Mouse (Mus musculus) erythroblast, embryonic 14.5 days (primary cell): Measurements from ENCODE around the gene Gm8011. TPM values are rescaled to one million over a fixed set of nuclear protein-coding genes. Genes with fewer than 3 reads are reported as not detected.
"Not testable (repeated sequence)": the region's sequence is repeated elsewhere in the genome, so short reads cannot be mapped to it uniquely, and the experiment has no call there.

Experiments used
- H3K27me3 ChIP-seq: 2 replicates; pipeline ENCODE4 v1.6.1; 2012; ENCODE audit warnings: inconsistent platforms; ENCODE audit not compliant: control insufficient read depth
- H3K36me3 ChIP-seq: 2 replicates; pipeline ENCODE4 v1.6.1; 2012; ENCODE audit warnings: mild to moderate bottlenecking, inconsistent platforms; ENCODE audit not compliant: control insufficient read depth
- H3K4me1 ChIP-seq: 2 replicates; pipeline ENCODE4 v1.6.1; 2012; ENCODE audit warnings: inconsistent platforms; ENCODE audit not compliant: control insufficient read depth
- H3K4me3 ChIP-seq: replicated peaks from 2 replicates; pipeline ENCODE3; 2012; ENCODE audit warnings: moderate library complexity, mild to moderate bottlenecking, inconsistent platforms
- H3K9me3 ChIP-seq: 2 replicates; pipeline ENCODE4 v1.6.1; 2012; ENCODE audit warnings: low read length, inconsistent platforms, mixed read lengths; ENCODE audit not compliant: control insufficient read depth
- polyA plus RNA-seq: library from polyadenylated mRNA; stranded (reverse); fragments of >175 nt; gene quantifications from 2 replicates; pipeline ENCODE4 v1.2.3, GENCODE M21; 2012

The Gm8011 gene
- not detected in 2 replicates for polyA plus RNA-seq

DNA sequence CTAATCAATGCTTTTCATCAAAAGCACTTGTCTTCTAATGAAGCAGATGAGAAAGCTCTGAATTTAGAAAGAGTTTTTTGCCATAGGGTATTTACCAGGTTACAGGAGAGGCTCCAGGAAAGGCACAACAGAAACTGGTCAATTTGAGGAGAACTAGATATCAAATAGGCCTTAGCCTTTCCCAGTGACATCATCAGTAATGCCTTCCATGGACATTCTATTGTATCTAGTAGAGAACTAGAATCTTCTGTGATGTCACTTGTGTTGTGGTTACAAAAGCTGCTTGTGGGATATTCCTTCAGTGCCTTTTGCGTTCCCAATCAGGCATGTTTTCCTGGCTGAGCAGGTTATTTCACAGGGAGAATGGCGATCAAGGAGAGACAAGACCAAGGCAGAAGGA is at the start of gene Gm8011:
TSS of gene Gm8011 (plus strand) at position 301 of the 400 bp plus-strand sequence.
- not testable (repeated sequence) for H3K4me3 ChIP-seq, H3K27me3 ChIP-seq, H3K9me3 ChIP-seq

DNA sequence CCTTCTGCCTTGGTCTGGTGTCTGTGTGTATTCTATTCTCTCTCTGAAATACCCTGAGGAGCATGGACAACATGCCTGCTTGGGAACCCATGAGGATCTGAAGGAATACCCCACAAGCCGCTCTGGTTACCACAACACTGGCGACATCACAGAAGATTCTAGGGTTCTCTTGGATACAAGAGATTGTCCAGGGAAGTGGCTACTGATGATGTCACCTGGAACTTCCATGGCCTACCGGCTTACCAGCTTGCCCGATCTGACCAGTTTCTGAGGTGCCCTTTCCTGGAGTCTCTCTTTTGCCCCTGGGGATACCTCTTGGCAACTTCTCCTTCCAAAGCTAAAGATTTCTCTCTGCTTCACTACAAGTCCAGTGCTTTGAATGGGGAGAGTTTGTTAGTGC is 24.1 kb upstream of the Gm8011 start, which contains the start of gene Gm8005:
TSS of gene Gm8005 (minus strand) at position 101 of the 400 bp plus-strand sequence.
- not testable (repeated sequence) for H3K27me3 ChIP-seq, H3K9me3 ChIP-seq

More for the DNA sequence above, at the start of gene Gm8011:
- H3K4me1 ChIP-seq, H3K36me3 ChIP-seq: not testable (repeated sequence)

DNA sequence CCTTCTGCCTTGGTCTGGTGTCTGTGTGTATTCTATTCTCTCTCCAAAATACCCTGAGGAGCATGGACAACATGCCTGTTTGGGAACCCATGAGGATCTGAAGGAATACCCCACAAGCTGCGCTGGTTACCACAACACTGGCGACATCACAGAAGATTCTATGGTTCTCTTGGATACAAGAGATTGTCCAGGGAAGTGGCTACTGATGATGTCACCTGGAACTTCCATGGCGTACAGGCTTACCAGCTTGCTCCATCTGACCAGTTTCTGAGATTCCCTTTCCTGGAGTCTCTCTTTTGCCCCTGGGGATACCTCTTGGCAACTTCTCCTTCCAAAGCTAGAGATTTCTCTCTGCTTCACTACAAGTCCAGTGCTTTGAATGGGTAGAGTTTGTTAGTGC is 38.6 kb downstream of the Gm8011 start, which contains the start of gene Gm8020:
TSS of gene Gm8020 (minus strand) at position 101 of the 400 bp plus-strand sequence.
- H3K9me3 ChIP-seq, H3K36me3 ChIP-seq, H3K4me1 ChIP-seq, H3K27me3 ChIP-seq, H3K4me3 ChIP-seq: not testable (repeated sequence)

More for the DNA sequence above, 24.1 kb upstream of the Gm8011 start, which contains the start of gene Gm8005:
- not testable (repeated sequence) for H3K36me3 ChIP-seq, H3K4me3 ChIP-seq, H3K4me1 ChIP-seq

Other genes with a start within 250 kb of the Gm8011 start
- not detected in 2 replicates for gene Gm17026, start 203.8 kb upstream of the Gm8011 start, polyA plus RNA-seq
- gene Gm9611, start 166.5 kb upstream of the Gm8011 start, polyA plus RNA-seq: not detected in 2 replicates
- gene Gm7995, start 153.7 kb upstream of the Gm8011 start, polyA plus RNA-seq: not detected in 2 replicates
- not detected in 2 replicates for gene Gm8005, start 24.2 kb upstream of the Gm8011 start, polyA plus RNA-seq
- gene Gm8020, start 38.5 kb downstream of the Gm8011 start, polyA plus RNA-seq: not detected in 2 replicates
- not detected in 2 replicates for gene Gm8024, start 60.4 kb downstream of the Gm8011 start, polyA plus RNA-seq
- gene Gm17124, start 136.0 kb downstream of the Gm8011 start, polyA plus RNA-seq: not detected in 2 replicates
- gene Gm3633, start 178.0 kb downstream of the Gm8011 start, polyA plus RNA-seq: not detected in 2 replicates
- not detected in 2 replicates for gene Gm10378, start 192.1 kb downstream of the Gm8011 start, polyA plus RNA-seq